Mouse (Mus musculus) kidney, adult 2 months (tissue): ENCODE results near the gene Atp1a3. TPM values are rescaled to one million over a fixed set of nuclear protein-coding genes. Genes with fewer than 3 reads are reported as not detected.

Experiments used
- DNase-seq: peaks from one replicate; pipeline ENCODE4 v3.0.0; 2021
- H3K27ac ChIP-seq: fragments of 200-500 bp; 2 replicates; pipeline ENCODE4 v1.5.1; 2012; ENCODE audit warnings: low read depth, low read length, control low read depth, inconsistent platforms; ENCODE audit not compliant: insufficient read depth
- H3K27me3 ChIP-seq: fragments of 200-500 bp; replicated peaks from 2 replicates; pipeline ENCODE4 v1.6.1; 2012; ENCODE audit warnings: mild to moderate bottlenecking, moderate library complexity, low read length, inconsistent platforms; ENCODE audit not compliant: control insufficient read depth, insufficient read depth
- H3K36me3 ChIP-seq: fragments of 200-500 bp; 2 replicates; pipeline ENCODE4 v1.6.1; 2012; ENCODE audit warnings: mild to moderate bottlenecking, moderate library complexity, low read length, inconsistent platforms; ENCODE audit not compliant: control insufficient read depth, insufficient read depth
- H3K4me1 ChIP-seq: fragments of 200-500 bp; 2 replicates; pipeline ENCODE4 v1.6.1; 2011; ENCODE audit warnings: low read length; ENCODE audit not compliant: control insufficient read depth, insufficient read depth
- H3K4me3 ChIP-seq: fragments of 200-500 bp; 2 replicates; pipeline ENCODE4 v1.5.1; 2011; ENCODE audit warnings: mild to moderate bottlenecking, low read depth, low read length, control low read depth; ENCODE audit not compliant: insufficient read depth
- CTCF ChIP-seq: fragments of 200-500 bp; conservative IDR thresholded peaks from 2 replicates; pipeline ENCODE4 v1.5.1; 2011; ENCODE audit warnings: low read depth, mild to moderate bottlenecking, control low read depth, low read length, moderate library complexity, mixed read lengths; ENCODE audit not compliant: insufficient read depth, insufficient read length
- POLR2A ChIP-seq: fragments of 200-500 bp; IDR thresholded peaks from one replicate; pipeline ENCODE4 v1.6.1; 2011; ENCODE audit warnings: low read depth, low read length, control low read depth
- WGBS: fragments of 180-500 bp; shearing (Covaris S2); methylation state at CpG from one replicate; pipeline ENCODE4 v1.1.7; 2018; 5-methylcytosine and 5-hydroxymethylcytosine counted together
- polyA plus RNA-seq: library from polyadenylated mRNA; depleted of rRNA; stranded (reverse); fragments of >200 nt; gene quantifications from 2 replicates; pipeline ENCODE4 v1.2.3, GENCODE M21; 2012

The Atp1a3 gene
- polyA plus RNA-seq, 1 experiment: 1.8 TPM

DNA sequence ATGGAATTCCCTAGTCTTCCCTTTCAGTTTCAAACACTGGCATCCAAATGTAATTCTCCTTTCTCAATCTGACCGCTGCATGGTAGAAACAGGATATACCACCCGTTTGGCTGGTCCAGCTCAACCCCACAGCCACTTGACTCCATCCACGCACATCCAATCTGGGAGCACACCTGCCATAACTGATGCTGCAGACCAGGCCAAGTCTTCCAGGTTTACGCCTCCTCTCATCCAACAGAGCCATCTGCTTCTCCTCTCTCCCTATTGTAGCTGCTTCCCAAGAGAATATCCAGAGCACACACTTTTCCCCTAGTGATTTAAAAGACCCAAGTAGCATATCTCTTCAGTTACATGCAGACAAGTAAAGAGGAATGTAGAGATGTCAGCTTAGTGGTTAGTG lies 29.0 kb upstream of the Atp1a3 start:
- Histone ChIP-seq H3K27me3 (no peaks in the 10 kb centered on the region), H3K4me3 (no peak overlapping the region), H3K36me3 (no peaks in the 10 kb centered on the region), H3K27ac (no peak overlapping the region), H3K4me1 (no peaks in the 10 kb centered on the region)
- DNase-seq: no peak
- 90% methylated on average over 4 of the region's 4 CpGs for WGBS
- TF ChIP-seq CTCF (no peak), POLR2A (no peak)

DNA sequence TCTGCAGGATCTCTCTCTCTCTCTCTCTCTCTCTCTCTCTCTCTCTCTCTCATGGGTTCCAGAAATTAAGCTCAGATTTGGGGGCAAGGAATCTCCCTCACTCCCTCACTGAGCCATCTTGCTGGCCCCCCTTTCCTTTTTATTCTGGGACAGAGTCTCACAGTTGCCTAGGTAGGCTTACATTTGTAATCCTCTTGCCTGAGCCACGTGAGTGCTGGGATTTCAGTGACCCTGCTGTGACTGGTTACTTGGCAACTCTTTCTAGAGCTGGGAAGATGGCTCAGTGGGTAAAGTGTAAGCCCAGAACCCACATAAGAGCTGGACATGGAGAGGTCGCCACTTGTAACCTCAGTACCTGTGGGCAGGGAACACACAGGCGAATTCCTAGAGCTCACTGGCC lies 25.8 kb upstream of the Atp1a3 start:
- Histone ChIP-seq H3K27me3 (no peaks in the 10 kb centered on the region), H3K4me1 (no peaks in the 10 kb centered on the region), H3K4me3 (no peak overlapping the region), H3K27ac (no peak overlapping the region), H3K36me3 (no peaks in the 10 kb centered on the region)
- no peak for TF ChIP-seq CTCF
- no peak for TF ChIP-seq POLR2A
- WGBS: 90% methylated on average over 3 of the region's 3 CpGs
- no peak for DNase-seq

DNA sequence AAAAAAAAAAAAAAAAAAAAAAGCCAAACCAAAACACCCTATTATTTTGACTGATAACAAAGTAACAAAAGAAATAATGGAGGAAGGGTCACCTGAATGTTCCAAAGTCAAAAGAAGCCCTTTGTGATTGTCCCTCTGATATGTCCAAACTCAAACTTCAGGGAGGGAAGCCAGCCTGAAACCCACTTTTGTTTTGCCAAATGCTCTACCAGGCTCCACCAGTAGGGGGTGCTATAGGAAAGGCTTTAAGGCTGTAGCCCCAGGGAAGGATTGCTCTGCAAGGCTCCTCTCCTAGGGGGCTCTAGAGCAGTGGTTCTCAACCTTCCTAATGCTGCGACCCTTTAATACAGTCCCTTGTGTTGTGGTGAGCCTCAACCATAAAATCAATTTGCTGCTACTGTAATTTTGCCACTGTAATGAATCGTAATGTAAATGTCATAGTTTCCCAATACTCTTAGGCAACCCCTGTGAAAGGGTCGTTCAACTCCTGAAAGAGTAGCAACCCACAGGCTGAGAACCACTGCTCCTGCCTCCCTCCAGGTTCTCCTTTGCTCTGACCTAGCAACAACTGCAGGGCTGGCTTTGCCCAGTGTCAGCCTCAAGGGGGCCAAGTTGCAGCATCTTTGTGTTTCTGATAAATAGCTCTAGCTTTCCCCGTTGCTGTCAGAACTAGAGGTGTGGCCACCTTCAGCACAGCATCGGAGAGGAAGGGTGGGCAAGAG lies 24.4 kb upstream of the Atp1a3 start:
- peak; percentile 68 for DNase-seq
- peak; percentile 75 for TF ChIP-seq CTCF
- no peak for TF ChIP-seq POLR2A
- Histone ChIP-seq H3K4me3 (no peak overlapping the region), H3K27ac (no peak overlapping the region), H3K27me3 (no peaks in the 10 kb centered on the region), H3K36me3 (no peaks in the 10 kb centered on the region), H3K4me1 (no peaks in the 10 kb centered on the region)
- WGBS: 40% methylated on average over 5 of the region's 5 CpGs

DNA sequence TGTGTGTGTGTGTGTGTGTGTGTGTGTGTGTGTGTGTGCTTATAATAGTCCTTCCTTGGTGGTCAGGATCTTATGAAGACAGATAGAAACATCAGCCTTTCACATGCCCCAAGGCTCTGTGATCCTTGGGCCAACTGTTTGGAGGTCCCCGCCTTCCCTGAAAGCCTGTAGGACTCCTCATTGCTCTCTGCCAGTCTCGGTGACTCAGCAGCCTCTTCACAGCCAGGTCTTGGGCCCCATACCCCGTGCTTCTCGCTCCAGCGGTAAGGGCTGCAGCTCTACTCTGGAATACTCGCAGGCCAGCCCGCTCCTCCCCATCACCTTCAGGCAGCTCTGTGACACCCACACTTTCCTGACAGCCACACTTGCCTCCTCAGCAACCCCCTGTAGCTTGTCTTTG lies 20.7 kb upstream of the Atp1a3 start:
- no peak for DNase-seq

DNA sequence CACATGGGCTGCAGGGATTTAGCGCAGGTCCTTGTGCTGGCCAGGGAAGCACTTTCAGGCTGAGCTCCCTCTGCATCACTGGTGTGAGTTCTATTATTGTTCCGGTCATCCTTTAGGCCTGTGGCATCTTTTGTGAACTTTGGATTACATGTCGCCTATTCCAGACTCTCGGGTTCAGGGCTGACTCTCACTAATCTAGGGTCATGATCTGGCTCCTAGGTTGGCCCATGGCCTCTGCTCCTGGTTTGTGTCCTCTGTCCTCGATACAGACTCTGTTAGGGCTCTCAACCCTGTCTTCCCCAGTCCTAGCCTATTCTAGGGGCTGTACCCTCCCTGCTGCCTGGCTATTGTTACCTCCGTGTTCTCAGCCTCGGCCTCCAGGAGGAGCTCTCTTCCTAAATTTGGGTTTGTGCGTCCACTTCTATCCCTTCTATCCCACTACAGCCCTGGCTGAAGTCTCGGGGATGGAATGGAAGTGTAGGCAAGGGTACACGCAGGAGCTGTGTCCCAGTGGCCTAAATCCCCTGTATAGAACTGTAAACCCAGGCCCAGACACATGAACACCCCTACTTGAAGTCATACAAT lies 20.2 kb upstream of the Atp1a3 start:
- DNase-seq: peak; percentile 7
- no peaks in the 10 kb centered on the region for H3K4me1 ChIP-seq
- WGBS: 69% methylated on average over 10 of the region's 10 CpGs
- no peak overlapping the region for H3K27ac ChIP-seq
- TF ChIP-seq CTCF (peak; percentile 34; the same call in 1 of the 2 replicates), POLR2A (no peak)
- H3K27me3 ChIP-seq: no peaks in the 10 kb centered on the region
- H3K36me3 ChIP-seq: no peaks in the 10 kb centered on the region
- no peak overlapping the region for H3K4me3 ChIP-seq

More for the DNA sequence above, 20.7 kb upstream of the Atp1a3 start:
- no peaks in the 10 kb centered on the region for H3K27me3 ChIP-seq
- no peak overlapping the region for H3K4me3 ChIP-seq
- H3K36me3 ChIP-seq: no peaks in the 10 kb centered on the region
- 59% methylated on average over 7 of the region's 7 CpGs for WGBS
- TF ChIP-seq POLR2A (no peak), CTCF (no peak)
- no peaks in the 10 kb centered on the region for H3K4me1 ChIP-seq
- no peak overlapping the region for H3K27ac ChIP-seq

DNA sequence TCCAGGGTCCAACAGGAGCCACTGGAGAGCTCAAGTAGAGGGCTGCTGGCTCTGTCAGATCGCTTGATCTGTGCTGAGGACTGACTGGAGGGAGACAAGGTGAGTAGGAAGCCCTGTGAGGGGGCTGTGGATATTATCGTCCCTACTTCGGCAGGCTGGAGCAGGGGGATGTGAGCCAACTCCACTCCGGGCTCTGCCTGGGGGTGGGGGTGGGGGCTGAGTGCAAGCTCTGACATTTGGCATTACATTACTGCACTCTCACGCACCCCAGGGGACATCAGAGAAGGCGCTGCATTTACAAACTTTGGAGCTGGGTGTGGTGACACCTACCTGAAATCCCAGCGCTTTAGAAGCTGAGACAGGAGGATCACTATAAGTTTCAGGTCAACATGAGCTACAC lies 5.8 kb upstream of the Atp1a3 start:
- TF ChIP-seq CTCF (no peak), POLR2A (no peak)
- no peaks in the 10 kb centered on the region for H3K4me1 ChIP-seq
- 69% methylated on average over 7 of the region's 7 CpGs for WGBS

DNA sequence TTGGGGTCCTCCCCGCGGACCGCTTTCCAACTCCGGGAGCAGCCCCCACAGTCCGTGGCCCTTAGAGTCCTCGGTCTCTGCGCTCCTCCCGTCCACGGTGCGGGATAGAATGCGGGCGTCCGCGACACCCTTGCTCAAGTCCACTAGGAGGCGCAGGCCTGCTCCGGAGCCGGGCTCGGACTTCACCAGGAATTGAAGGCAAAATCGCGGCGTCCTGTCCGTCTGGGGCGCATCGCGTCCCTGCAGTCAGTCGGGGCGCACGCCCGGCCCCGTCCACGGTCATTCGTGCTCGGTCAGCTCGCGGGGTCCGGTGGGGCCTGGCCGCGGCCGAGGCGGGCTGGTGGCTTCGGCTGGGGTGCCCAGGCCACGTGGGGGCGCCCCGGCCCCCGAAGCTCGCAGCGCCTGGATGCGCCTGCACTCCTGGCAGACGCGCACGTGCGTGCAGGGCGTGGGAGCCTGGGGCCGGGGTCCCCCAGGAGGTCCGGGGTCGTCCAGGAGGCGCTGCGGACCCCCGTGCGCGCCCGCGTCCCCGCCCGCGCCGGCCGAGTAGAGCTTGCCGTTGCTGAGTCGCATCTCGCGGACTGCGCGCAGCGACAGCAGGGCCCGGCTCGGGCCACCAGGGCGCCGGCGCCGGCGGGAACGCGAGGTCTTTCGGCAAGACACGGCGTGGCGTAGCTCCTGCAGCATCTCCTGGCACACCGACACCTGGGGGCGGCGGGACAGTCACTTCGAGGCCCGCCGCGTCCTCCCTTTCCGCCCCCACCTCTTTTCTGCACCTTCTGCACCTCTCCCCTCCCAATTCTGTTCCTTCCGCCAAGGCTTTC lies 4.5 kb upstream of the Atp1a3 start:
- H3K36me3 ChIP-seq: no peaks in the 10 kb centered on the region
- WGBS: 10% methylated on average over 97 of the region's 97 CpGs
- TF ChIP-seq POLR2A (no peak), CTCF (peak; percentile 44)
- H3K27me3 ChIP-seq: 0 out of 2 replicates have a peak, but pooled peaks cover 2% of the 10 kb centered on the region
- no peaks in the 10 kb centered on the region for H3K4me1 ChIP-seq
- H3K27ac ChIP-seq: no peak overlapping the region
- peak; percentile 31 for DNase-seq
- H3K4me3 ChIP-seq: no peak overlapping the region

More for the DNA sequence above, 5.8 kb upstream of the Atp1a3 start:
- DNase-seq: no peak
- H3K27me3 ChIP-seq: 0 out of 2 replicates have a peak, but pooled peaks cover 2% of the 10 kb centered on the region
- H3K4me3 ChIP-seq: no peak overlapping the region
- H3K36me3 ChIP-seq: no peaks in the 10 kb centered on the region
- H3K27ac ChIP-seq: no peak overlapping the region
